Mouse (Mus musculus): ENCODE measurements around the gene Phf11a. TPM values are rescaled to one million over a fixed set of nuclear protein-coding genes. Genes with fewer than 3 reads are reported as not detected.
"Not testable (repeated sequence)": the region's sequence is repeated elsewhere in the genome, so short reads cannot be mapped to it uniquely, and the experiment has no call there.

The Phf11a gene
- polyA plus RNA-seq, 1 experiment from 2014 or later: not detected

DNA sequence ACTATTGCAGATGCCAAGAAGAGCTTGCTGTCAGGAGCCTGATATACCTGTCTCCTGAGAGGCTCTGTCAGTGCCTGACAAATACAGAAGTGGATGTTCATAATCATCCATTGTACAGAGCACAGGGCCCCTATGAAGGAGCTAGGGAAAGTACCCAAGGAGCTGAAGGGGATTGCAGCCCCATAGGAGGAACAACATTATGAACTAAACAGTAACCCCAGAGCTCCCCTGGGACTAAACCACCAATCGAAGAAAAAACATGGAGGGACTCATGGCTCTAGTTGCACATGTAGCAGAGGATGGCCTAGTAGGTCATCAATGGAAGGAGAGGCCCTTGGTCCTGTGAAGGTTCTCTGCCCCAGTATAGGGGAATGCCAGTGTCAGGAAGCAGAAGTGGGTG lies 41.5 kb downstream of the Phf11a start:
- WGBS: 83% methylated on average over 1 of the region's 1 CpGs

DNA sequence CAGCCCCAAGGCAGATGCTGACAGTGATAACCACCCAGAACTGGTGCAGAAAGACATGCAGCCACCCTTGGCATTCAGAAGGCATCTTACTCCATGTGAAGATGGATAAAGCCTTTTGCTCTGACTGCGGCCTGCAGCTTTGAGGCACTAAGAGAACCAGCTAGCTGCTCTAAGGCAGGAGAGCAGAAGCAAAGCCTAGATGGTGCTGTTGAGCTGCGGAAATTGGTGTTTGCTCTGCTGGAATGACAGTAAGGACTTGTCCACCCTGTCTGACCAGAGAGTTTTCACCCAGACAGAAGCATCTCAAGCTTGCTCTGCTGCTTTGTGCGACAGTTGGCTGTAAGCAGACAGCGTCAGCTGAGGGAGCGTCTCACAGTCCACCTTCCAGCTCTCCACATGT lies 47.0 kb downstream of the Phf11a start:
- not testable (repeated sequence) for H3K27ac ChIP-seq (ENCODE audit: low read length); H3K4me1 ChIP-seq (ENCODE audit: control insufficient read depth, insufficient read depth, low read length); H3K9me3 ChIP-seq (replicated peaks; ENCODE audit: control insufficient read depth, low read length, poor library complexity, severe bottlenecking); H3K4me3 ChIP-seq (ENCODE audit: low read depth, low read length); H3K36me3 ChIP-seq (ENCODE audit: control insufficient read depth, insufficient read depth, low read length); ATAC-seq; H3K27me3 ChIP-seq (ENCODE audit: control insufficient read depth, insufficient read depth, low read depth, low read length); H3K9ac ChIP-seq (ENCODE audit: low read depth, low read length); H3K4me2 ChIP-seq (ENCODE audit: low read length)
- 66% methylated on average over 5 of the region's 5 CpGs for WGBS

More for the DNA sequence above, 41.5 kb downstream of the Phf11a start:
- H3K9me3 ChIP-seq (replicated peaks; ENCODE audit: control insufficient read depth, low read length, poor library complexity, severe bottlenecking); H3K9ac ChIP-seq (ENCODE audit: low read depth, low read length); H3K27me3 ChIP-seq (ENCODE audit: control insufficient read depth, insufficient read depth, low read depth, low read length); ATAC-seq; H3K27ac ChIP-seq (ENCODE audit: low read length); H3K4me3 ChIP-seq (ENCODE audit: low read depth, low read length); H3K4me2 ChIP-seq (ENCODE audit: low read length); H3K4me1 ChIP-seq (ENCODE audit: control insufficient read depth, insufficient read depth, low read length); H3K36me3 ChIP-seq (ENCODE audit: control insufficient read depth, insufficient read depth, low read length): not testable (repeated sequence)

DNA sequence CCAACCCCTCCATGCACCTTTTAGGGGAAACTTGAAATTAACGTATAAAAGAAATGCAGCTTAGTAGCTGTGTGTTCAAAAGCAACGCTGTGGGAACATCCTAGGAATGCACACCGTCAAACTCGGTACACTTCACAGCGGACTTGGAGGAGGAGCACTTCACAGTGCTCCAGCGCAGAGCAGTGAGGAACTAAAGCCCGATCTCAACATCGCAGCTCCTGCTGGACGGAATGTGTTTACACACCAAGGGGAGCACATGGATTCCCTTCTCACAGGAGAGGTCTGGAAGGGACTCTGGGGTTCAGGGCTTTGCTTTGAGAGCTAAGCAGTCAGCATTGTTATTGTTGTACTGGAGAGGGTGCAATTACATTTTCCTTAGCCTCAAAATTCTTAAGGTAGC lies 63.7 kb downstream of the Phf11a start:
- Histone ChIP-seq H3K9ac (ENCODE audit: low read depth, low read length) (no peak overlapping the region), H3K27me3 (ENCODE audit: control insufficient read depth, insufficient read depth, low read depth, low read length) (no peaks in the 10 kb centered on the region), H3K27ac (ENCODE audit: low read length) (no peak overlapping the region), H3K4me3 (ENCODE audit: low read depth, low read length) (no peak overlapping the region), H3K9me3 (replicated peaks; ENCODE audit: control insufficient read depth, low read length, poor library complexity, severe bottlenecking) (peaks cover 3% of the 10 kb centered on the region; the same call in 1 of the 2 replicates), H3K4me2 (ENCODE audit: low read length) (no peak overlapping the region), H3K4me1 (ENCODE audit: control insufficient read depth, insufficient read depth, low read length) (no peaks in the 10 kb centered on the region), H3K36me3 (ENCODE audit: control insufficient read depth, insufficient read depth, low read length) (peaks cover 55% of the 10 kb centered on the region)
- no peak for ATAC-seq
- 93% methylated on average over 9 of the region's 9 CpGs for WGBS

DNA sequence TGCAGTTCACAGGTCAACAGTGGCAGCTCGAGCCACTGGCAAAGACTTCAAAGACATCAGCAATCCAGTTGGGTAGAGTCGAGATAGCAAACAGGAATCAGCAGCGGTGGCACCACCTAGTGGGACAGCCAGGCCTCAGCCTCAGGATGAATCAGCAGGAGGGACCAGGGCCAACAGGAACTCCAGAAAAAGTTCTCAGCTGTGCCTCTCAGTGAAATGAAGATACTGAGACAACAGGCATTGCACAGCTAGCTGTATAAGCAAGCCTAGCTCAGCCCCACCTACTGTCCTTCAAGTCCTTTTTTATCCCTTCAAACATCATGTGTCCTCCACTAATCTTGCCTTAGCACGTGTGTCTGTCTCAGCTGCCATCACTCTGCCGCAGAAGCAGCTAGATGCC lies 65.3 kb downstream of the Phf11a start:
- H3K27me3 ChIP-seq (ENCODE audit: control insufficient read depth, insufficient read depth, low read depth, low read length): no peaks in the 10 kb centered on the region
- H3K27ac ChIP-seq (ENCODE audit: low read length): no peak overlapping the region
- no peaks in the 10 kb centered on the region for H3K9me3 ChIP-seq (replicated peaks; ENCODE audit: control insufficient read depth, low read length, poor library complexity, severe bottlenecking)
- no peak overlapping the region for H3K4me2 ChIP-seq (ENCODE audit: low read length)
- 75% methylated on average over 5 of the region's 5 CpGs for WGBS
- no peak for ATAC-seq
- H3K4me3 ChIP-seq (ENCODE audit: low read depth, low read length): no peak overlapping the region
- no peaks in the 10 kb centered on the region for H3K4me1 ChIP-seq (ENCODE audit: control insufficient read depth, insufficient read depth, low read length)
- peaks cover 55% of the 10 kb centered on the region for H3K36me3 ChIP-seq (ENCODE audit: control insufficient read depth, insufficient read depth, low read length)
- no peak overlapping the region for H3K9ac ChIP-seq (ENCODE audit: low read depth, low read length)

DNA sequence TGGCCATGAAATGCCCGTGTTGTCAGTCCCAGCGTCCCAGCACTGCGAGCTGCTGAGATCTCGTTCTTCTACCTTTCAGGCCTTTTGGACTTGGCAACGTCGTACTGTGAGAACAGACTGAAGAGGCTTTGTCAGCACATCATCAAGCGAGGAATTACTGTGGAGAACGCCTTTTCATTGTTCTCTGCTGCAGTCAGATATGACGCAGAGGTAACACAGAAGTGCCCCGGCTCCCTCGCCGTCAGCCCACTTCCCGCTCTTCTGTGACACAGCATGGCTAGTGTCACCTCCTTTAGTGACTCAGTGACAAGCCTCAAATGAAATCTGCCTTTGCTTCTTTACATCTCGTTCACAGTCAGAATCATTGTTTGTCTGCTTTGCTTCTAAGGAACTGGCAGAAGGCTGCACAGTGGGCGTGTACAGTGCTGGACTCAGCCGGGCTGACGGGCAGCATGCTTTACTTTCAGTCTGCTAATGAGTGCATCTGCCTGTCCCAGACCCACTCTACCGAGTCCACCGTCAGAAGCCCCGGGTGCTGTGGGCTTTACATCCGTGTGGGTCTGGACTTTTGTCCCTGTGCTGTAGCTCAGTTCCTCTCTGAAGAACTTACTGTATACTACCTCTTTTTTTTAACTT lies 66.9 kb downstream of the Phf11a start:
- Histone ChIP-seq H3K27ac (ENCODE audit: low read length) (no peak overlapping the region), H3K4me3 (ENCODE audit: low read depth, low read length) (no peak overlapping the region), H3K27me3 (ENCODE audit: control insufficient read depth, insufficient read depth, low read depth, low read length) (no peaks in the 10 kb centered on the region), H3K36me3 (ENCODE audit: control insufficient read depth, insufficient read depth, low read length) (peaks cover 54% of the 10 kb centered on the region), H3K9ac (ENCODE audit: low read depth, low read length) (no peak overlapping the region), H3K4me2 (ENCODE audit: low read length) (no peak overlapping the region), H3K9me3 (replicated peaks; ENCODE audit: control insufficient read depth, low read length, poor library complexity, severe bottlenecking) (no peaks in the 10 kb centered on the region), H3K4me1 (ENCODE audit: control insufficient read depth, insufficient read depth, low read length) (no peaks in the 10 kb centered on the region)
- WGBS: 83% methylated on average over 21 of the region's 21 CpGs
- ATAC-seq: no peak

DNA sequence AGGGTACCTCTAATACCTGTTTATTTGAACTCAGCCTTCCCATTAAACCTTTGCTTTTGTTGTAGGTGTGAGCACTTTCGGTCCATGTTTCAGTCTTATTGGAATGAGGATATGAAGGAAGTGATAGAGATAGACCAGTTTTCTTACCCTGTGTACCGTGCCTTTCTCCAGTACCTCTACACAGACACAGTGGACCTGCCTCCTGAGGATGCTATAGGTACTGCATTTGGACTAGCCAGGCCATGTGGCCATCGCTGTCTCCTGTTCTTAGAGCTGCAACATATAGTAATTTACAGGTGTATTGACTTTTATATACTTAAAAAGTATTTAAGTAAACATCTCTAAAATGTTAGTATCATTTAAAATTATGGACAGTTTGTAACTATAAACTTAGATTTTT lies 67.5 kb downstream of the Phf11a start:
- Histone ChIP-seq H3K4me1 (ENCODE audit: control insufficient read depth, insufficient read depth, low read length) (no peaks in the 10 kb centered on the region), H3K4me2 (ENCODE audit: low read length) (no peak overlapping the region), H3K27me3 (ENCODE audit: control insufficient read depth, insufficient read depth, low read depth, low read length) (no peaks in the 10 kb centered on the region), H3K27ac (ENCODE audit: low read length) (no peak overlapping the region), H3K9me3 (replicated peaks; ENCODE audit: control insufficient read depth, low read length, poor library complexity, severe bottlenecking) (no peaks in the 10 kb centered on the region), H3K36me3 (ENCODE audit: control insufficient read depth, insufficient read depth, low read length) (peaks cover 48% of the 10 kb centered on the region), H3K4me3 (ENCODE audit: low read depth, low read length) (no peak overlapping the region), H3K9ac (ENCODE audit: low read depth, low read length) (no peak overlapping the region)
- no peak for ATAC-seq
- WGBS: 95% methylated on average over 3 of the region's 3 CpGs

Other genes with a start within 250 kb of the Phf11a start
- gene 1700129C05Rik, start 154.6 kb downstream of the Phf11a start, polyA plus RNA-seq (2015; fragmentation: Nextera tagmentation; extraction: Ambion mirVana): not detected in 2 replicates
- gene Gm5142, start 118.8 kb downstream of the Phf11a start, polyA plus RNA-seq (2015; fragmentation: Nextera tagmentation; extraction: Ambion mirVana): not detected in 2 replicates
- 49.9 and 57.4 TPM in 2 replicates for gene Rcbtb1, start 96.3 kb downstream of the Phf11a start, polyA plus RNA-seq (2015; fragmentation: Nextera tagmentation; extraction: Ambion mirVana)
- not detected in 2 replicates for gene Gm6904, start 37.3 kb downstream of the Phf11a start, polyA plus RNA-seq (2015; fragmentation: Nextera tagmentation; extraction: Ambion mirVana)
- 0.24 TPM in 1 of 2 replicates, not detected in the other for gene Phf11b, start 43.8 kb upstream of the Phf11a start, polyA plus RNA-seq (2015; fragmentation: Nextera tagmentation; extraction: Ambion mirVana)
- 0.07 and 0.41 TPM in 2 replicates for gene Phf11d, start 67.9 kb upstream of the Phf11a start, polyA plus RNA-seq (2015; fragmentation: Nextera tagmentation; extraction: Ambion mirVana)
- gene Phf11c, start 97.9 kb upstream of the Phf11a start, polyA plus RNA-seq (2015; fragmentation: Nextera tagmentation; extraction: Ambion mirVana): 0.10 and 0.21 TPM in 2 replicates
- 6.0 and 7.3 TPM in 2 replicates for gene Setdb2, start 143.4 kb upstream of the Phf11a start, polyA plus RNA-seq (2015; fragmentation: Nextera tagmentation; extraction: Ambion mirVana)
- 22.2 and 22.4 TPM in 2 replicates for gene Cab39l, start 143.4 kb upstream of the Phf11a start, polyA plus RNA-seq (2015; fragmentation: Nextera tagmentation; extraction: Ambion mirVana)